Mouse (Mus musculus): Measurements from ENCODE around the gene Emc9. TPM values are rescaled to one million over a fixed set of nuclear protein-coding genes. Genes with fewer than 3 reads are reported as not detected.
A peak's percentile ranks its signal among the peaks of the same experiment; 100 is the strongest.

Gene Emc9
- polyA plus RNA-seq, 1 experiment from 2014 or later: 22.5 TPM

DNA sequence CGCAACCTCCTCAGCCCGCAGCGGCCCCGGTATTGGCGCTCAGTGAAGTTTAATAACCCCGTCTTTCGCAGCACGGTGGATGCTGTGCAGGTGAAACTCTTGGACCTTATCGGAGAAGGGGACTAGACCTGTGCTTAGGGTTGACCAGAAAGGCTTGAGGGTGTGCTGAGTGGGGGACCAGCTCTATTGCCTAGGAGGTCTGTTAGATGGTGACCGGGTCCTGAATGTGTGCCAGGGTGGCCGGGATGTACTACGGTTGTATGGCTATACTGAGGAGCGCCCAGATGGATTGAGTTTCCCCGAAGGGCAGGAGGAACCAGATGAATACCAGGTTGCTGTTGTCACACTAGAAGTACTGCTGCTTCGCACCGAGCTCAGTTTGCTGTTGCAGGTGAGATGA is 7.1 kb upstream of the Emc9 start:
- peak overlapping the region; percentile 95 for H3K4me3 ChIP-seq (ENCODE audit: low read depth, low read length)
- 3% methylated on average over 16 of the region's 16 CpGs for WGBS (ENCODE audit: insufficient replicate concordance)
- H3K9me3 ChIP-seq (replicated peaks; ENCODE audit: control insufficient read depth, low read length): no peaks in the 10 kb centered on the region
- H3K4me1 ChIP-seq (ENCODE audit: control insufficient read depth, low read depth, low read length): peaks cover 32% of the 10 kb centered on the region
- peak overlapping the region; percentile 97 for H3K27ac ChIP-seq (ENCODE audit: low read length)
- peaks cover 28% of the 10 kb centered on the region for H3K36me3 ChIP-seq (ENCODE audit: control insufficient read depth, insufficient read depth)
- ATAC-seq (ENCODE audit: low read depth): no peak
- peak overlapping the region; percentile 98 for H3K9ac ChIP-seq (ENCODE audit: low read depth, low read length)
- peak overlapping the region; percentile 95 for H3K4me2 ChIP-seq (ENCODE audit: low read depth, low read length)
- H3K27me3 ChIP-seq (ENCODE audit: control insufficient read depth, insufficient read depth, low read depth, low read length): no peaks in the 10 kb centered on the region

DNA sequence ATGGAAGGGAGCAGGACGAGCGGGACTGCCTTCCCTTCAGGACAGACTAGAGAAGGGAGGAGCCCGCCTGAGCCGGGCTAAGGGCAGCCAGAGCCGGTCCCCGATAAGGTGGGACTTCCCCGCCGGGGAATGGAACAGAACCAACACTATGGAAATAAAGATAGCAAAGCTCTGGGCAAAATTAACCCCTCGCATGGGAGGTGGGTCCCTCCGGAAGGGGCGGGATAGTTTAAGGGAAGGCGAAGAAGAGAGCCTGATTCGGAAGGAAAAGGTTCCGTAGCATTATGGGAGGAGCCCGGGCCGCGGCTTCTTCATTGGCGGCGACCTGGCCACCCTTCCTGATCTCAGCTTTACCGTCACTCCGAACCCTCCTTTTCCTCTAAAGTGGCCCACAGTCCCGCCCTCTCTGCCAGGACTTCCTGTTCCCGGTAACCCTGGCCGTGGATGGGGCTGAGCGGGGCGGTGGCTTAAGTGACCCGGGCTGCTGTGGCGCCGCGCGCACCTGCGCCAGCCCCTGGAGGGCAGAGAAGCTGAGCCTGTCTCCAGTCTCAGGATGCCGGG is 6.3 kb upstream of the Emc9 start, which contains the start of gene Rnf31:
Gene Rnf31, plus strand, starts transcription at position 378 of the 561 bp plus-strand sequence.
- peaks cover 40% of the 10 kb centered on the region for H3K4me1 ChIP-seq (ENCODE audit: control insufficient read depth, low read depth, low read length)

DNA sequence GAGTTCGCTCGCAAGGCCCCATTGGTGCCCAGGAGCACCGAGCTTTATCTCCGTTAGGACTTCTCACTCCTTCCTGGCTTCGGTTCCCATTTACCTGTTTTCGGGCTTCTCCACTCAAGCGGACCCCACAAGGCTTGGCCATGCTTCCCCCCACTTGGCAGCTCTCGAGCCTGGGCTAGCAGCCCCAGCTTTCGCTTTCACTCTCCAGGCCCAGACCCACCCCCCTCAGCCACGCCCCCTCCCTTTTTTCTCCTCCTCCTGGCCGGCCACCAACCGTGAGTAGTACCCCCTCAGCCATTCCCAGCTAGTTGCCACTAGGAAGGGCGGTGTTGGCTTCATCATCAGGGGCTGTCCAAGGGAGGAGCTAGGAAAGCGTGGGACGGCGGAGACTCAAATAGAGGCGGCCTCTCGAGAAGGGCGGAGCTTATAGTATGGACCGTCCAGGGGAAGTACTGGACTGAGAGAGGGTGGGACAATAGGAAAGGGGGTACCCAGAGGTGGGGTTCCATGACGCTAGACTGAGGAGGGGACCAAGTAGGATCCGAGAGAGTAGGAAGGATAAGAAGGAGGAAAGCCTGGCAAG is 5.7 kb upstream of the Emc9 start, which contains the start of gene Psme2:
Gene Psme2, minus strand, starts transcription at position 366 of the 583 bp plus-strand sequence.
- peaks cover 16% of the 10 kb centered on the region for H3K36me3 ChIP-seq (ENCODE audit: control insufficient read depth, insufficient read depth)
- under 1% methylated on average over 22 of the region's 22 CpGs for WGBS (ENCODE audit: insufficient replicate concordance)
- ATAC-seq (ENCODE audit: low read depth): peak; percentile 87

More for the DNA sequence above, 6.3 kb upstream of the Emc9 start, which contains the start of gene Rnf31:
- Histone ChIP-seq H3K36me3 (ENCODE audit: control insufficient read depth, insufficient read depth) (peaks cover 21% of the 10 kb centered on the region), H3K9me3 (replicated peaks; ENCODE audit: control insufficient read depth, low read length) (no peaks in the 10 kb centered on the region), H3K27ac (ENCODE audit: low read length) (peak within 1 kb of the TSS; percentile 97), H3K9ac (ENCODE audit: low read depth, low read length) (peak within 1 kb of the TSS; percentile 98), H3K27me3 (ENCODE audit: control insufficient read depth, insufficient read depth, low read depth, low read length) (no peaks in the 10 kb centered on the region), H3K4me3 (ENCODE audit: low read depth, low read length) (peak within 1 kb of the TSS; percentile 95), H3K4me2 (ENCODE audit: low read depth, low read length) (peak within 1 kb of the TSS; percentile 95)
- peak; percentile 89 for ATAC-seq (ENCODE audit: low read depth)
- WGBS (ENCODE audit: insufficient replicate concordance): under 1% methylated on average over 33 of the region's 33 CpGs

DNA sequence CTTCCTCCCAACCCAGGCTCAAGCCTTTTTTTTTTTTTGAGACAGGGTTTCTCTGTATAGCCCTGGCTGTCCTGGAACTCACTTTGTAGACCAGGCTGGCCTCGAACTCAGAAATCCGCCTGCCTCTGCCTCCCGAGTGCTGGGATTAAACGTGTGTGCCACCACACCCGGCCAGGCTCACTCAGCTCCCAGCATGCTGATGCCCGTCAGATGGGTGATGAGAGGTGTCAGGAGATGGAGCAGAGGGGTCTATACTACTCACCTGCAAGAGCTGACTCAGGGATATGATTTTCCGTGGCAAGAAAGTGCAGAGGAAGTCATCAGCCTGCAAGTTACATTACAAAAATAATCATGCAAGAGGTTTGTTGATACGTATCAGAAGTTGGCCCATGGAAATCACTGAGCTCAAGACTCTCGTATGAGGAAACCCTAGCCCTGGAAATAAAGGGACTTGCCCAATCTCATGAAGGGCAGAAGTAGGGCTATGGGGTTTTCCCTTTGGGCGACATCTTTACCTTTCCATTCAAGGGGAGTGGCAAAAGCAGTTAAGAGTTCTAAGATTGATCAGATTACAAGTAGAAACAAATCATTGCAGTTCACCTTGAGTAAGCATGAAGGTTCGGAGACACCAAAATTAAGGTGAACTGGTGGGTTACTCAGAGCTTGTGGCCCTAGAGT is 4.8 kb upstream of the Emc9 start:
- Histone ChIP-seq H3K36me3 (ENCODE audit: control insufficient read depth, insufficient read depth) (peaks cover 6% of the 10 kb centered on the region), H3K27me3 (ENCODE audit: control insufficient read depth, insufficient read depth, low read depth, low read length) (no peaks in the 10 kb centered on the region), H3K4me1 (ENCODE audit: control insufficient read depth, low read depth, low read length) (peaks cover 52% of the 10 kb centered on the region), H3K4me3 (ENCODE audit: low read depth, low read length) (peak overlapping the region; percentile 95), H3K9ac (ENCODE audit: low read depth, low read length) (peak overlapping the region; percentile 98), H3K9me3 (replicated peaks; ENCODE audit: control insufficient read depth, low read length) (no peaks in the 10 kb centered on the region), H3K27ac (ENCODE audit: low read length) (peak overlapping the region; percentile 97), H3K4me2 (ENCODE audit: low read depth, low read length) (peak overlapping the region; percentile 95)
- no peak for ATAC-seq (ENCODE audit: low read depth)
- WGBS (ENCODE audit: insufficient replicate concordance): 62% methylated on average over 11 of the region's 11 CpGs

More for the DNA sequence above, 5.7 kb upstream of the Emc9 start, which contains the start of gene Psme2:
- H3K9me3 ChIP-seq (replicated peaks; ENCODE audit: control insufficient read depth, low read length): no peaks in the 10 kb centered on the region
- no peaks in the 10 kb centered on the region for H3K27me3 ChIP-seq (ENCODE audit: control insufficient read depth, insufficient read depth, low read depth, low read length)
- H3K4me2 ChIP-seq (ENCODE audit: low read depth, low read length): peak within 1 kb of the TSS; percentile 95
- H3K27ac ChIP-seq (ENCODE audit: low read length): peak within 1 kb of the TSS; percentile 97
- peaks cover 45% of the 10 kb centered on the region for H3K4me1 ChIP-seq (ENCODE audit: control insufficient read depth, low read depth, low read length)
- peak within 1 kb of the TSS; percentile 98 for H3K9ac ChIP-seq (ENCODE audit: low read depth, low read length)
- peak within 1 kb of the TSS; percentile 95 for H3K4me3 ChIP-seq (ENCODE audit: low read depth, low read length)

DNA sequence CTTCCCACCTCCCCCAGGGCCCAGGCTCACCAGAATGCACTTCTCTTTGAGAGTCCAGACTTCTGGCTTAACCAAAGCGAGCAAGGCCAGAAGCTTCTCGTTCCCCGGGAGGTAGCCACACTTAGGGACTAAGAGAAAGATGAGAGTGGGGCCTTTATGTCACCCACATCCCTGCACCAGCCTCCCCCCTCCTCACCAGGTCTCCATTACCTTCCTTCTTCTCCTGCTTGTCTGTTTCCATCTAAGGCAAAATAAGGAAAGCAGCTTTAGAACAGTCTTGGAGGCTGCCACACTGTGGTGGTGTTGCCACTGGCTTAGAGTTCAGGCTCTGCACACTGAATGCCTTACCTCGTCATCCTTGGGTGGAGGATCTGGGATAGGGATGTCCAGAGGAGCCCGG is 4.2 kb upstream of the Emc9 start:
- peaks cover 59% of the 10 kb centered on the region for H3K4me1 ChIP-seq (ENCODE audit: control insufficient read depth, low read depth, low read length)
- H3K27me3 ChIP-seq (ENCODE audit: control insufficient read depth, insufficient read depth, low read depth, low read length): no peaks in the 10 kb centered on the region
- WGBS (ENCODE audit: insufficient replicate concordance): 82% methylated on average over 5 of the region's 5 CpGs
- no peak overlapping the region for H3K9ac ChIP-seq (ENCODE audit: low read depth, low read length)
- no peak for ATAC-seq (ENCODE audit: low read depth)
- H3K4me2 ChIP-seq (ENCODE audit: low read depth, low read length): no peak overlapping the region
- peaks cover 2% of the 10 kb centered on the region for H3K36me3 ChIP-seq (ENCODE audit: control insufficient read depth, insufficient read depth)
- no peaks in the 10 kb centered on the region for H3K9me3 ChIP-seq (replicated peaks; ENCODE audit: control insufficient read depth, low read length)
- H3K4me3 ChIP-seq (ENCODE audit: low read depth, low read length): no peak overlapping the region
- no peak overlapping the region for H3K27ac ChIP-seq (ENCODE audit: low read length)

DNA sequence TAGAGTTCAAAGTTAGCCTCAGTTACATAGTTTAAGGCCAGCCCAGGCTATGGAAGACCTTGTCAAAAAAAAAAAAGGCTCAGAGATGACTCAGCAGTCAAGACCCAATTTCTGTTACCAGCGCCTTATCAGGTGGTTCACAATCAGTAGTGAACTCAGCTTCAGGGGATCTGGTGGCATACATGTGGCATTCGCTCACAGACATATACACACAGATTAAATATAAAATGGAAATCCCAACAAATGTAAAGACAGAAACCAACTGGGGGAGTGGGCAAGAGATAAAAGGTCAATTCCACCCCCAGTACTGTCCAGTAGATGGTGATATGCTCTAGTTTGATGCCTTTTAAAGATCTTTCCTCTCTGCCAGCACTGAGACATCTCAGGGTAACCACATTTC is 1.0 kb upstream of the Emc9 start:
- Histone ChIP-seq H3K4me2 (ENCODE audit: low read depth, low read length) (peak overlapping the region; percentile 94), H3K4me3 (ENCODE audit: low read depth, low read length) (no peak overlapping the region)
- WGBS (ENCODE audit: insufficient replicate concordance): 41% methylated on average over 2 of the region's 2 CpGs

DNA sequence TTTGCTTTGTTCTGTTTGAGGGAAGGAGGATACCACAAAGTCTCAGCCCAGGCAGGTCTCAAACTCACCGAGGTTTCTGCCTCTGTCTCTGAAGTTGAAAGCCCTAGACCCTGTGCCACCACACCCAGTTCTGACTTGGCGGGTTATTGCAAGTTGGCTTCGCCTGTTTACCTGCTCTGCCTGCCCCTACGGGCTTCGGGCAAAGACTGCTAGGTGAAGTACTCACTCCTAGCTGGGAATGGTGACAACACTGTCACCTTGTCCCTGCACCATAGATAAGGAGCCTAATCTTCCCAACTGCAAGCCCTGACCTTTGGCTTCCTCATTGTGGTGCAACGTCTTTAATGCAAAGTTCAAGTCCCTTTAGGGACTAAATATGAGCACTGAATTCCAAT is 461 bp upstream of the Emc9 start:
- peak overlapping the region; percentile 82 for H3K4me3 ChIP-seq (ENCODE audit: low read depth, low read length)
- peaks cover 49% of the 10 kb centered on the region for H3K4me1 ChIP-seq (ENCODE audit: control insufficient read depth, low read depth, low read length)
- peak overlapping the region; percentile 94 for H3K4me2 ChIP-seq (ENCODE audit: low read depth, low read length)
- peak overlapping the region; percentile 82 for H3K9ac ChIP-seq (ENCODE audit: low read depth, low read length)
- peak; percentile 65 for ATAC-seq (ENCODE audit: low read depth)
- no peaks in the 10 kb centered on the region for H3K9me3 ChIP-seq (replicated peaks; ENCODE audit: control insufficient read depth, low read length)
- 6% methylated on average over 6 of the region's 6 CpGs for WGBS (ENCODE audit: insufficient replicate concordance)
- H3K27ac ChIP-seq (ENCODE audit: low read length): peak overlapping the region; percentile 98
- peaks cover 2% of the 10 kb centered on the region; the same call in 1 of the 2 replicates for H3K36me3 ChIP-seq (ENCODE audit: control insufficient read depth, insufficient read depth)
- H3K27me3 ChIP-seq (ENCODE audit: control insufficient read depth, insufficient read depth, low read depth, low read length): no peaks in the 10 kb centered on the region

More for the DNA sequence above, 1.0 kb upstream of the Emc9 start:
- H3K27me3 ChIP-seq (ENCODE audit: control insufficient read depth, insufficient read depth, low read depth, low read length): no peaks in the 10 kb centered on the region
- H3K27ac ChIP-seq (ENCODE audit: low read length): peak overlapping the region; percentile 98
- no peaks in the 10 kb centered on the region; the same call in 1 of the 2 replicates for H3K36me3 ChIP-seq (ENCODE audit: control insufficient read depth, insufficient read depth)
- peak overlapping the region; percentile 82; the same call in 1 of the 2 replicates for H3K9ac ChIP-seq (ENCODE audit: low read depth, low read length)
- peaks cover 49% of the 10 kb centered on the region for H3K4me1 ChIP-seq (ENCODE audit: control insufficient read depth, low read depth, low read length)
- ATAC-seq (ENCODE audit: low read depth): peak; percentile 37
- no peaks in the 10 kb centered on the region for H3K9me3 ChIP-seq (replicated peaks; ENCODE audit: control insufficient read depth, low read length)

DNA sequence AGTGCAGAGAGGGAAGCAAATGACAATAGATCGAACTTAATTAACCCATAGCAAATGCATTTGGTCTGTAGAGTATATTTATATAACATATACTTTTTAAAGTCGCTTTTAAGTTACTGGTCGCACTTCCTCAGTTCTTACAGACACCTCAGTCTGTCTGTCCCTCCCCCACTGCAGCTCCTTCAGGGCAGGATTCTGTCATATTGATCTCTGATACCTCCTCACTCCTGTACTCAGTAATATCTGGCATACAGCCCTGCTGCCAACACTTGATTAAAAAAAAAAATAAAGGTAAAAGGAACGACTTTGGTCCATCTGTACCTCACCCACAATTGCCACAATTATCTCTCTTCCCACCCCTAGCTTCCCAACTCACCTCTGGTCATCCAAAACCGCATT is 800 bp downstream of the Emc9 start:
- peak overlapping the region; percentile 98 for H3K27ac ChIP-seq (ENCODE audit: low read length)

More for the DNA sequence above, 800 bp downstream of the Emc9 start:
- peak overlapping the region; percentile 82 for H3K9ac ChIP-seq (ENCODE audit: low read depth, low read length)
- no peak for ATAC-seq (ENCODE audit: low read depth)
- no peaks in the 10 kb centered on the region for H3K9me3 ChIP-seq (replicated peaks; ENCODE audit: control insufficient read depth, low read length)
- peak overlapping the region; percentile 82 for H3K4me3 ChIP-seq (ENCODE audit: low read depth, low read length)
- H3K27me3 ChIP-seq (ENCODE audit: control insufficient read depth, insufficient read depth, low read depth, low read length): no peaks in the 10 kb centered on the region
- peaks cover 42% of the 10 kb centered on the region for H3K4me1 ChIP-seq (ENCODE audit: control insufficient read depth, low read depth, low read length)
- peak overlapping the region; percentile 94 for H3K4me2 ChIP-seq (ENCODE audit: low read depth, low read length)
- H3K36me3 ChIP-seq (ENCODE audit: control insufficient read depth, insufficient read depth): peaks cover 3% of the 10 kb centered on the region; the same call in 1 of the 2 replicates
- WGBS (ENCODE audit: insufficient replicate concordance): 20% methylated on average over 5 of the region's 5 CpGs

Data from liver, embryonic 16.5 days (tissue).